Mouse (Mus musculus) bone marrow, adult 2 months (tissue): ENCODE data around the gene Auts2. TPM values are rescaled to one million over a fixed set of nuclear protein-coding genes. Genes with fewer than 3 reads are reported as not detected.

ENCODE experiments used
- H3K27ac ChIP-seq: fragments of 200-500 bp; 2 replicates; pipeline ENCODE4 v1.5.1; 2012; ENCODE audit warnings: low read depth, mild to moderate bottlenecking, control low read depth, inconsistent platforms, low read length; ENCODE audit not compliant: control insufficient read depth, poor library complexity, insufficient read depth
- H3K4me1 ChIP-seq: fragments of 200-500 bp; 2 replicates; pipeline ENCODE4 v1.6.1; 2011; ENCODE audit warnings: low read length; ENCODE audit not compliant: control insufficient read depth, insufficient read depth
- H3K4me3 ChIP-seq: fragments of 200-500 bp; replicated peaks from 2 replicates; pipeline ENCODE3; 2011; ENCODE audit warnings: mild to moderate bottlenecking, low read depth, low read length, control low read depth; ENCODE audit not compliant: control insufficient read depth
- CTCF ChIP-seq: fragments of 200-500 bp; IDR thresholded peaks from 2 replicates; pipeline ENCODE4 v1.5.1; 2011; ENCODE audit warnings: low read length, control low read depth; ENCODE audit not compliant: control insufficient read depth, insufficient read depth
- POLR2A ChIP-seq: fragments of 200-500 bp; IDR thresholded peaks from 2 replicates; pipeline ENCODE4 v1.6.1; 2011; ENCODE audit warnings: low read depth, mild to moderate bottlenecking, control low read depth, low read length, borderline replicate concordance; ENCODE audit not compliant: control insufficient read depth
- WGBS: fragments of 180-500 bp; shearing (Covaris S2); methylation state at CpG from one replicate; pipeline ENCODE4 v1.1.7; 2018; 5-methylcytosine and 5-hydroxymethylcytosine counted together
- polyA plus RNA-seq: library from polyadenylated mRNA; stranded (reverse); fragments of >200 nt; gene quantifications from 2 replicates; pipeline ENCODE4 v1.2.4, GENCODE M21; 2011; ENCODE audit warnings: low replicate concordance; ENCODE audit not compliant: missing spikeins, insufficient read depth, insufficient read length

The Auts2 gene
- polyA plus RNA-seq, 1 experiment, result 1.5 TPM

DNA sequence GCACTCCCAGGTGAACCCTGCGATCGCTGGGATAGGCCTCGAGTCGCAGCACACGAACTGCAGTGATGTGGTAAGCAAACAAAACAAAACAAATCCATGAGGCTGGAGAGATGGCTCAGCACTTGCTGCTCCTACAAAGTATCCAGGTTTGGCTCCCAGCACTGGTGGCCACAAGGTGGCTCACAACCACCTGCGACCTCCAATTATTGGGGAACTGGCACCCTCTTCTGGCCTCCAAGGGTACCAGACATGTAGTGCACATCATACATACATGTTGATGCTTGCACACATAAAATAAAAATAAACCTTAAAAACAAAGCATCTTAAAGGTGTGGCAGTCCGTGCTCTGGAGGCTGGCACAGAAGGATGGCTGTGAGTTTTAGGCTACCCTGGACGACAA lies 1050.6 kb downstream of the Auts2 start:
- TF ChIP-seq POLR2A (no peak), CTCF (no peak)
- H3K4me1 ChIP-seq, result no peaks in the 10 kb centered on the region
- H3K4me3 ChIP-seq, result no peak overlapping the region
- no peak overlapping the region for H3K27ac ChIP-seq
- WGBS, result 84% methylated on average over 8 of the region's 8 CpGs

DNA sequence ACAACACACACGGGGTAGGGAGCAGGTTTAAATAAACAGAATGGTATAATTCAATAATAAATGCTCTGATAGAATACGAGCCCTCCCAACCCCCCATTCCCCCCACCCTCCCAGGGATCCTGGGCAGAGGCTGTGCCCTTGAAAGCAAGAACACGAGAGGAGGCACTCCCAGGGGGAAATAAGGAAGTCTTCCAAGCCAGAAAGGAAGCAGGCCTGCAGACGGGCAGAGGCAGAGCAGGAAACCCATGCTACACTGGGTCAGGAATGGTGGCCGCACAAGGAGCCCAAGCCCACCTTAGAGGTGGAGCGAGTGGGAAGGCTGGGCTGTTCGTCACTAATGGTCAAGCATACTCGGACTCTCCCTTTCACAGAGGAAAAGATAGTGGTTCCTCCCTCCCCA lies 1051.3 kb downstream of the Auts2 start:
- TF ChIP-seq CTCF (no peak), POLR2A (no peak)
- Histone ChIP-seq H3K4me3 (no peak overlapping the region), H3K27ac (no peak overlapping the region), H3K4me1 (no peaks in the 10 kb centered on the region)
- WGBS, result 51% methylated on average over 8 of the region's 8 CpGs

DNA sequence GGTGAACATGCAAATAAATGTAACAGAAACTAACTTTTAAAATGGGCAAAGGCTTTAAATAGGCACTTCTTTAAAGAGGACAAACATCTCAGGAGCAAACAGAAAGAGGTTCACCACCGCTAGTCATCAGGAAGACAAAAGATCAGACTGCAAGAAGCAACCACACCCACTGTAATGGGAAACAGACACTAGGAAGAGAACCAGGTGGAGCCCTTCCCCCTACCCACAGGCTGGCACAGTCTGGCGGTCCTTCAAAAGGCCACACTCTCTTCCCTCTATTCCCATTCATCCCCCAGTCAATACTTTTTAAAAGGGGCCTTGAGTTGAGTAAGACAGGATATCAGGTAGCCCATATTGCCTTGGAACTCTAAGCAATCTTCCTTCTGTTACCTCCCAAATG lies 1052.3 kb downstream of the Auts2 start:
- WGBS, result 69% methylated on average over 2 of the region's 2 CpGs
- TF ChIP-seq CTCF, result no peak
- no peak for TF ChIP-seq POLR2A
- Histone ChIP-seq H3K4me3 (no peak overlapping the region), H3K27ac (no peak overlapping the region), H3K4me1 (no peaks in the 10 kb centered on the region)

DNA sequence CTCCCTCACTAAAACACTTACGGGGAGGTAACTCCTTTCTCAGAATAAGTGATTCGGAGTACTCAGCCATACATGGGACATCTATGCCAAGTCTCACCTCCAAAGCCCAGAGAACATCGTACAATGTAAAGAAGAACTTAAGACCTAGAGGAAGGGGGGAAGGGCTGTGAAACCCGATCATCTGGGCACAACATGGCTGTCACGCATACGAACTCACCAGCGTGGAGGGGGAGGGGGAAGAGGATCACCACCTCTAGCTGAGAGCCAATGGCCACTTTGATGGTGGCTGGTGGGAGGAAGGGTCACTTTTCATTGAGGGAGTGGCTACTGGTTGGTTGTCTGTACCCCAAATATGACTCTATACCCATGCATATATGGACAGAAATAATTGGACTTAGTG lies 1053.3 kb downstream of the Auts2 start:
- 89% methylated on average over 7 of the region's 7 CpGs for WGBS
- Histone ChIP-seq H3K27ac (no peak overlapping the region), H3K4me3 (no peak overlapping the region), H3K4me1 (no peaks in the 10 kb centered on the region)
- TF ChIP-seq POLR2A (no peak), CTCF (no peak)

DNA sequence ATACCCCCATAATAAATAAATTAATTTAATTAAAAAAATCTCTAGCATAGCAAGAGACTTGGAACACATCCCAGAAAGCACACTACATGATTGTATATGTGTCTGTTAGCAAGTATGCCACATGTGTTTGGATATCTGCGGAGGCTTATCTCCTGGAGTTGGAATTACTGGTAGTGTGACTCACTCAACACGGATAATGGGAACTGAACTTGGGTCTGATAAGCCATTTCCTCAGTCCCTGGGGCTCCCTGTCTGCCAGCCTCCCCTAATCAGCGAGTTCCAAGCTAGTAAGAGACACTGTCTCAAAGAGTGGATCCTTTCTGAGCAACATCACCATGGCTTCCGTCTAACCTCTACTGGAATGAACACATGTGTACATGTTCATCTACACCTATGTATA lies 1056.6 kb downstream of the Auts2 start:
- Histone ChIP-seq H3K27ac (no peak overlapping the region), H3K4me3 (no peak overlapping the region), H3K4me1 (no peaks in the 10 kb centered on the region)
- WGBS, result 72% methylated on average over 4 of the region's 4 CpGs
- TF ChIP-seq CTCF, result no peak
- TF ChIP-seq POLR2A, result no peak

DNA sequence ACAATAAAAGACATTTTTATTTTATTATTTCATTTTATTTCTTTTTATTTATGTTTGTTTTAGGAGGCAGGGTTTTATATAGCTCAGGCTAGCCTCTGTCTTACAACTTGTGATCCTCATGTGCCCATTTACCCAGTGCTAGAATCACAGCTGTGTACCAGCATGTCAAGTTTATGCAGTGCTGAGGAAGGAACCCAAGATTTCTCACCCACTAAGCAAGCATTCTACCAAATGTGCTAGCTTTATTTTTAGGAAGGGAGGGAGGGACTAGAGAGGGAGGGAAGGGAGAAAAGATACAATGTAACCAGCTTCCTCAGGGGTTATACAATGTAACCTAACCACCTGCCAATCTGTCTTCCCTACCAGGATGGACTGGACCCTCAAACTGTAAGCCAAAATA lies 1067.9 kb downstream of the Auts2 start:
- Histone ChIP-seq H3K4me1 (no peaks in the 10 kb centered on the region), H3K4me3 (no peak overlapping the region), H3K27ac (no peak overlapping the region)
- no peak for TF ChIP-seq CTCF

DNA sequence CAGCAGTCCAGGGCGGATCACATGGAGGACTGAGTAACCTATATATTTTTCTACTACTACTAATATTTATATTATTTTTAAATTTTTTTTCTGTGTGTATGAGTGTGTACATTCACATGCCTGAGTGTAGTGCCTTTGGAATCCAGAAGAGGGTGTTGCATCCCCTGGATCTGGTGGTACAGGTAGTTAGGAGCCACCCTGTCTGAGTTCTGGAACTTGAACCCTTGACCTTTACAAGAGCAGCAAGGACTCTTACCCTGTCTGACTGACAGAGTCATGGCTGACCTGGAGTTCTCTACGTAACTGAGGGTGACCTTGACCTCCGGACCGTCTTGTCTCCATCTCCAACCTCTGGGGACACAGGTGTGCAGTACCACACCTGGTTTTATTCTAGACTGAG lies 1074.5 kb downstream of the Auts2 start:
- WGBS, result 85% methylated on average over 4 of the region's 4 CpGs
- TF ChIP-seq CTCF, result no peak

DNA sequence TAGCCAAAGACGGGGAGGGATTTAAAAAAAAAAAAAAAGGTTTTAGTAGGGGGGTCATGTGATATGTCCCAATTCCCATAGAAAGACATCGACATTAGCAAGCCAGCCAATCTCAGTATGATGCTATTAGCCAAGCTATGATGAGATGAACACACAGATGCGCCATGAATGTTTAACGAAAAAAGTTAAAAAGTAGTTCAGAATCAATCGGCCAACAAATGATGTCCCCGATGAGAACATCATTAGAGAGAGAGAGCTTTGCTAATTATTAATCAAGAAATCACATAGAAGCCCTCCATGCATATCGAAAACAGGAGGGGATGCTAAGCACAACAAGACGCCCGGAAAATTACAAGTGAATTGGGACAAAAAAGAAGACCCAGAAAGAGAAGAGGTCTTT lies 1077.0 kb downstream of the Auts2 start:
- WGBS, result 86% methylated on average over 9 of the region's 9 CpGs
- Histone ChIP-seq H3K27ac (no peak overlapping the region), H3K4me1 (no peaks in the 10 kb centered on the region)

More for the DNA sequence above, 1074.5 kb downstream of the Auts2 start:
- Histone ChIP-seq H3K27ac (no peak overlapping the region), H3K4me1 (no peaks in the 10 kb centered on the region), H3K4me3 (no peak overlapping the region)

DNA sequence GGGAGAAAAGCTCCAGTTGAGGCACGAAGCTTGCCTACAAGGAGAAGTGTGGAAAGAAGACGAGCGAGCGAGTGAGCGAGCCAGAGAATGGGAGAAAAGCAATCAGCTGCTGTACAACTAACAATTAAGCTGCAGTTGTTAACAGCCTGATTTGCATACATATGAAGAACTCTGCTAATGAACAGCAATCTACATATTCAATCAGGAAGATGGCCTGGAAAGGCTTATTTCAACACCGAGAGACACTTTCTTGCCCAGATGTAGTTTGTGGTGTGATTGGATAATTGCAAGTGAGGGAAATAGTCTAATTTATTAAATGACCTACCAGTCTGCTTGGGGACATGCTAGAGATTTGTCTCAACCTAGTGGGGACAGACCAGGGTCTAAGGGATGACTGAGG lies 1079.7 kb downstream of the Auts2 start:
- H3K4me1 ChIP-seq, result no peaks in the 10 kb centered on the region
- 91% methylated on average over 6 of the region's 6 CpGs for WGBS
- H3K4me3 ChIP-seq, result no peak overlapping the region
- no peak overlapping the region for H3K27ac ChIP-seq
- no peak for TF ChIP-seq CTCF
- no peak for TF ChIP-seq POLR2A

More for the DNA sequence above, 1077.0 kb downstream of the Auts2 start:
- TF ChIP-seq CTCF (no peak), POLR2A (no peak)
- H3K4me3 ChIP-seq, result no peak overlapping the region
